Mouse (Mus musculus) CD4-positive, CD25-positive, alpha-beta regulatory T cell (primary cell): Measurements from ENCODE around the gene Zc3h12c. TPM values are rescaled to one million over a fixed set of nuclear protein-coding genes. Genes with fewer than 3 reads are reported as not detected.

Experiments used
- polyA plus RNA-seq: library from polyadenylated mRNA; unstranded; fragments of 100-300 nt; shearing (Covaris generic); gene quantifications from one replicate; pipeline ENCODE4 v1.2.1, GENCODE M21; 2017

The Zc3h12c gene
- 2.1 TPM for polyA plus RNA-seq

DNA sequence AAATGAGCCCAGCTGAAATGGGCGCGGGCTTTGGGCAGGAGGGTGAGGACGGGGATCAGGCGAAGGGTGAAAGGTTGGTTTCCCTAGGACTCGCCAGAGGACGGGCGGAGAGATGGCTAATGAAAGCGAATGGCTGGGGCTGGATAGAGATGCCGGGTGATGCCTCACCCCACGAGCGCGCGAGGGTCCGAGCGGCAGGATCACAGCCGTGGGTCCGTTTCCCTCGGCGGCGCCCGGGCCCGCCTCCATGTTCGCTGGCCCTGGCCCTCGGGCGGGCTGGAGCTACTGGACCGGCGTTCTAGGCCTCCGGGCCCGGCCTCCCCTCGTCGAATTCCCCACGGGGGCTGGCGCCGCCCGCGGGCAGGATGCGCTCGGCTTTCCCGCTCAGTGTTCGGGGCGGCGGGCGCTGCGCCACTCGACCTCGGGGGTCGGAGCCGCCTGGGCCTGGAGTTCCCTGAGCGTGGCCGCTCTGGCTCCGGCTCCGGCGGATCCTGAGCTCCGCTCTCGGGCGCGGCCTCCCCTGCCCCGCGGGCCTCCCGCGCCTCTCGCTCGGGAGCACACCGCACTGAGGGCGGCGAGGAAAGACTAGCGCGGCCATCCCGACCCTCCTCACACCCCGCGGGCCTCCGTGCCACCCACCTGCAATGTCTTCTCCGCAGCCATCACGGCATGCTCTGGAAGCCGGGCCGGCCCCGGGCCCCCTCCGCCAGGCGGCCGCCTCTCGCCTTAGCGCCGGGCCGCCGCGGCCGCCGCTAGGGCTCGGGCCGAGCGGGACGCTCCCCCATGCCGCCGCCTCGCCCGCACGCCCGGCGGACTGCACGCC, at the start of gene Zc3h12c:
Gene Zc3h12c, minus strand, starts transcription at position 710 of the 823 bp plus-strand sequence.

Other genes starting within 250 kb of the Zc3h12c start
- 56.7 TPM for gene Fdx1, start 205.0 kb downstream of the Zc3h12c start, polyA plus RNA-seq
- gene Rdx, start 121.4 kb downstream of the Zc3h12c start, polyA plus RNA-seq = 89.6 TPM